Comparison of ENCODE assay signal across 9 mouse cellular contexts in genomic region chr11:5100283-5100682, GRCm38 (mm10). TPM values are rescaled to one million over a fixed set of nuclear protein-coding genes. Genes with fewer than 3 reads are reported as not detected.
DNase-seq lines count a peak whose midpoint lies in the region; ATAC-seq and TF ChIP-seq lines count a peak whose summit lies in the region.
"Had no signal": no experiment of that assay in that cellular context is flagged by ENCODE, and none has a peak within 500 bp of the region (broad histone marks: within the 10 kb centered on the region; RNA-seq: fewer than 3 reads in every experiment).

No protein-coding gene starts in this region.

- peaks cover 20% of the 10 kb centered on the region for H3K4me1 ChIP-seq in kidney, embryonic 14.5 days (ENCODE audit: control insufficient read depth, insufficient read depth, low read length)
- H3K4me1 ChIP-seq in hindbrain, embryonic 12.5 days, result peaks cover 29% of the 10 kb centered on the region
- peaks cover 36% of the 10 kb centered on the region for H3K4me1 ChIP-seq in midbrain, embryonic 15.5 days

- H3K4me2 ChIP-seq in kidney, embryonic 14.5 days (replicated peaks; ENCODE audit: low read depth, low read length), result peak overlapping the region; percentile 76
- H3K4me2 ChIP-seq in hindbrain, embryonic 12.5 days (replicated peaks), result peak overlapping the region; percentile 74
- H3K4me2 ChIP-seq in midbrain, embryonic 15.5 days, result peak overlapping the region; percentile 78

- peak overlapping the region; percentile 97 for H3K27ac ChIP-seq in kidney, embryonic 14.5 days (ENCODE audit: low read depth, low read length)
- peak overlapping the region; percentile 95 for H3K27ac ChIP-seq in hindbrain, embryonic 12.5 days
- H3K27ac ChIP-seq in midbrain, embryonic 15.5 days, result peak overlapping the region; percentile 99

- peak overlapping the region; percentile 96 for H3K4me3 ChIP-seq in kidney, embryonic 14.5 days (ENCODE audit: low read length)
- peak overlapping the region; percentile 93 for H3K4me3 ChIP-seq in hindbrain, embryonic 12.5 days
- peak overlapping the region; percentile 66 for H3K4me3 ChIP-seq in midbrain, embryonic 15.5 days

- WGBS in kidney, embryonic 14.5 days, result 3% methylated on average over 7 of the region's 7 CpGs
- 2% methylated on average over 7 of the region's 7 CpGs for WGBS in hindbrain, embryonic 12.5 days
- WGBS in midbrain, embryonic 15.5 days, result 0% methylated on average over 7 of the region's 7 CpGs

- no peaks in the 10 kb centered on the region for H3K27me3 ChIP-seq in kidney, embryonic 14.5 days (ENCODE audit: control insufficient read depth, insufficient read depth, low read length)
- no peaks in the 10 kb centered on the region for H3K27me3 ChIP-seq in hindbrain, embryonic 12.5 days
- H3K27me3 ChIP-seq in midbrain, embryonic 15.5 days (replicated peaks), result no peaks in the 10 kb centered on the region

- DNase-seq in kidney, adult 11 months, result no peak
- DNase-seq in brain, embryonic 14.5 days (ENCODE audit: low read depth), result no peak
- no peak for DNase-seq in thymus, postnatal 14 days
- DNase-seq in left cerebral cortex, postnatal 4 days, result no peak

- peak overlapping the region; percentile 99 for H3K9ac ChIP-seq in kidney, embryonic 14.5 days (ENCODE audit: low read depth, low read length)
- H3K9ac ChIP-seq in hindbrain, embryonic 12.5 days, result peak overlapping the region; percentile 99
- H3K9ac ChIP-seq in midbrain, embryonic 15.5 days, result peak overlapping the region; percentile 85

- H3K9me3 ChIP-seq in kidney, embryonic 14.5 days (ENCODE audit: control insufficient read depth, low read length), result no peaks in the 10 kb centered on the region
- H3K9me3 ChIP-seq in hindbrain, embryonic 12.5 days (replicated peaks), result no peaks in the 10 kb centered on the region
- H3K9me3 ChIP-seq in midbrain, embryonic 15.5 days, result no peaks in the 10 kb centered on the region

- no peak for TF ChIP-seq POLR2A in brain, embryonic 14.5 days (IDR thresholded peaks at IDR 0.05; ENCODE audit: borderline replicate concordance, extremely low read depth, insufficient read depth, insufficient read length, poor library complexity, severe bottlenecking)

- H3K36me3 ChIP-seq in kidney, embryonic 14.5 days (ENCODE audit: control insufficient read depth, insufficient read depth, low read length), result peaks cover 11% of the 10 kb centered on the region; the same call in 1 of the 2 replicates
- peaks cover 14% of the 10 kb centered on the region; the same call in 1 of the 2 replicates for H3K36me3 ChIP-seq in hindbrain, embryonic 12.5 days
- no peaks in the 10 kb centered on the region; the same call in 1 of the 2 replicates for H3K36me3 ChIP-seq in midbrain, embryonic 15.5 days (replicated peaks)

- no peak for ATAC-seq in kidney, embryonic 14.5 days (ENCODE audit: low FRiP score, low TSS enrichment)
- 0 out of 2 replicates have a peak, but pooled peaks have one; percentile 8 for ATAC-seq in hindbrain, embryonic 12.5 days (ENCODE audit: low FRiP score)
- no peak for ATAC-seq in midbrain, embryonic 15.5 days (replicated peaks)
- ATAC-seq in monocyte, adult 5-6 weeks (replicated peaks; ENCODE audit: insufficient number of reproducible peaks, low FRiP score, low TSS enrichment, poor library complexity, severe bottlenecking), result no peak

- TF ChIP-seq CTCF in brain, embryonic 14.5 days (IDR thresholded peaks at IDR 0.05; ENCODE audit: borderline replicate concordance, extremely low read depth, insufficient read depth, insufficient read length), result peak; percentile 17; the same call in 1 of the 2 replicates

- intact Hi-C loops in left cerebral cortex, postnatal 4 days (cut with DNase I), result no loop called here

RNA-seq across cellular contexts. Expression of gene Ewsr1, which starts 1.2 kb away (rescaled TPM):
- polyA plus RNA-seq in kidney, embryonic 14.5 days (2014; fragmentation: Nextera tagmentation; extraction: Ambion mirVana), result 506 and 517 TPM in 2 replicates
- polyA plus RNA-seq in brain, embryonic 14.5 days (2012; rRNA removed), result 402 and 518 TPM in 2 replicates
- polyA plus RNA-seq in hindbrain, embryonic 12.5 days (2016; fragmentation: Nextera tagmentation; extraction: Ambion mirVana), result 823 and 828 TPM in 2 replicates
- 635 and 653 TPM in 2 replicates for polyA plus RNA-seq in midbrain, embryonic 15.5 days (2015; fragmentation: Nextera tagmentation; extraction: Ambion mirVana)
- 492 to 570 TPM (median 517 TPM) in 3 replicates for total RNA-seq in monocyte, adult 5-6 weeks (2017)
- total RNA-seq in left cerebral cortex, postnatal 4 days (2021), result 100 to 1,000 TPM; 380 to 389 TPM

RNA-seq across cellular contexts. Expression of gene Rhbdd3, which starts 1.6 kb away (rescaled TPM):
- 25.5 and 29.0 TPM in 2 replicates for polyA plus RNA-seq in kidney, embryonic 14.5 days (2014; fragmentation: Nextera tagmentation; extraction: Ambion mirVana)
- 41.9 and 51.4 TPM in 2 replicates for polyA plus RNA-seq in brain, embryonic 14.5 days (2012; rRNA removed)
- 27.0 and 28.9 TPM in 2 replicates for polyA plus RNA-seq in hindbrain, embryonic 12.5 days (2016; fragmentation: Nextera tagmentation; extraction: Ambion mirVana)
- 49.5 and 55.4 TPM in 2 replicates for polyA plus RNA-seq in midbrain, embryonic 15.5 days (2015; fragmentation: Nextera tagmentation; extraction: Ambion mirVana)
- 1.6 to 13.7 TPM (median 9.1 TPM) in 3 replicates for total RNA-seq in monocyte, adult 5-6 weeks (2017)
- 10 to 100 TPM; 26.1 to 28.1 TPM for total RNA-seq in left cerebral cortex, postnatal 4 days (2021)

RNA-seq across cellular contexts. Expression of gene Gas2l1, which starts 35.2 kb away (rescaled TPM):
- polyA plus RNA-seq in kidney, embryonic 14.5 days (2014; fragmentation: Nextera tagmentation; extraction: Ambion mirVana), result 30.2 and 47.3 TPM in 2 replicates
- 32.6 and 38.1 TPM in 2 replicates for polyA plus RNA-seq in brain, embryonic 14.5 days (2012; rRNA removed)
- polyA plus RNA-seq in hindbrain, embryonic 12.5 days (2016; fragmentation: Nextera tagmentation; extraction: Ambion mirVana), result 39.4 and 41.0 TPM in 2 replicates
- 25.2 and 26.1 TPM in 2 replicates for polyA plus RNA-seq in midbrain, embryonic 15.5 days (2015; fragmentation: Nextera tagmentation; extraction: Ambion mirVana)
- total RNA-seq in monocyte, adult 5-6 weeks (2017), result 1.2 to 13.9 TPM (median 3.2 TPM) in 3 replicates
- total RNA-seq in left cerebral cortex, postnatal 4 days (2021), result 10 to 100 TPM; 37.8 to 42.0 TPM
- total RNA-seq: common myeloid progenitor, adult 5-6 weeks had no signal

RNA-seq across cellular contexts. Expression of gene Rasl10a, which starts 42.4 kb away (rescaled TPM):
- polyA plus RNA-seq in kidney, embryonic 14.5 days (2014; fragmentation: Nextera tagmentation; extraction: Ambion mirVana), result 4.1 and 4.6 TPM in 2 replicates
- 0.41 and 0.48 TPM in 2 replicates for polyA plus RNA-seq in brain, embryonic 14.5 days (2012; rRNA removed)
- polyA plus RNA-seq in hindbrain, embryonic 12.5 days (2016; fragmentation: Nextera tagmentation; extraction: Ambion mirVana), result 0.96 and 1.6 TPM in 2 replicates
- polyA plus RNA-seq in midbrain, embryonic 15.5 days (2015; fragmentation: Nextera tagmentation; extraction: Ambion mirVana), result 0.77 and 1.3 TPM in 2 replicates
- 0.58 TPM in 1 of 3 replicates, not detected in the others for total RNA-seq in monocyte, adult 5-6 weeks (2017)
- 10 to 100 TPM; 20.0 to 20.1 TPM for total RNA-seq in left cerebral cortex, postnatal 4 days (2021)
- total RNA-seq: common myeloid progenitor, adult 5-6 weeks had no signal

RNA-seq across cellular contexts. Expression of gene Emid1, which starts 51.8 kb away (rescaled TPM):
- polyA plus RNA-seq in kidney, embryonic 14.5 days (2014; fragmentation: Nextera tagmentation; extraction: Ambion mirVana), result 141 and 178 TPM in 2 replicates
- 10.3 and 13.4 TPM in 2 replicates for polyA plus RNA-seq in brain, embryonic 14.5 days (2012; rRNA removed)
- 17.7 and 21.9 TPM in 2 replicates for polyA plus RNA-seq in hindbrain, embryonic 12.5 days (2016; fragmentation: Nextera tagmentation; extraction: Ambion mirVana)
- 9.3 and 10.3 TPM in 2 replicates for polyA plus RNA-seq in midbrain, embryonic 15.5 days (2015; fragmentation: Nextera tagmentation; extraction: Ambion mirVana)
- 7.4 to 24.4 TPM (median 10.2 TPM) in 3 replicates for total RNA-seq in monocyte, adult 5-6 weeks (2017)
- total RNA-seq in left cerebral cortex, postnatal 4 days (2021), result 10 to 100 TPM; 38.7 to 43.8 TPM
